Mouse (Mus musculus): ENCODE data around the gene Eda.

The Eda gene

DNA sequence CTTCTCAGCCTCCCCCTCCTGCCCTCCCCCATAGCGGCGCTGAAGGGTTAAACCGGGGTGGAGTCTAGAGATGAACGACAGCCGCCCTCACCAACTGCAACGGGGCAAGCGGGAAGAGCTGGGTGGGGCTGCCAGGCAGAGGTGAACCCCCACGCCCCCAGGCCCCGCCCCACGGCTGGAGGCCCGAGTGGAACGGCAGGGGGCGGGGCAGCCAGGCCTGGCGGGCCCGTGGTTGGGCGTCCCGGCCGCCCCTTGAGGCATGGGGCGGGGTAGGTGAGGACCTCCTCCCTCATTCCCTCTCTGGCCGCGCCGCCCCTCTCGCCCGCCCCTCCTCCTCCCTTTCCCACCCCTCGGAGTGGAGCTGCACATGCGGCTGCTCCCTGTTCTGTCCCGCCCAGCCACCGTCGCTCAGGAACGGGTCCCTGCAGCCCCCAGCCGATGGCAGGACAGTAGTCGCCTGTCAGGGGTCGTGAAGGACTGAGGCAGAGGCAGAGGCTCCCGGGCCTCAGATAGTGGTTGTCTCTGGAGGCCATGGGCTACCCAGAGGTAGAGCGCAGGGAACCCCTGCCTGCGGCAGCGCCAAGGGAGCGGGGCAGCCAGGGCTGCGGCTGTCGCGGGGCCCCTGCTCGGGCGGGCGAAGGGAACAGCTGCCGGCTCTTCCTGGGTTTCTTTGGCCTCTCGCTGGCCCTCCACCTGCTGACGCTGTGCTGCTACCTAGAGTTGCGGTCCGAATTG is at the start of gene Eda:
TSS of gene Eda (plus strand) at position 357 of the 735 bp plus-strand sequence.
- peak; percentile 36 for DNase-seq (ENCODE audit: low read depth, low spot score)

DNA sequence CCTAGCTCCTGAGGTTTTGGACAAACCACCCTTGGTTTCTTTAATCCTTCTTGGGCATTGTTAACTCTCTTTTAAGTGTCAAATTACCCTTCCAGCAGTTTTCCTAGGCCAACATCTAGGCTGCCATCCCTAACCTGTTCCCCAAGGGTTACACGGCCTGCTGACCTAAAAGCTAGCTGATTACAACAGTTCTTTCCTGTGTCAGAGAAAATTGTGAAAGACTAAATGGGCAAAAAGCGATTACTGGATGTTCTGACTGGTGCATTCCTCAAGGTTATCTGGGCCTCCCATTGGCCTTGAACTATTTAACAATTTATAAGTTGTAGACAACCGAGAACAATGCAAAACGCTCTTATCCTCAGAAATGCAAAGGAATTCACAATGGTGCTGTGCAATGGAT is 14.4 kb upstream of the Eda start:
- no peak for DNase-seq (ENCODE audit: low read depth, low spot score)

DNA sequence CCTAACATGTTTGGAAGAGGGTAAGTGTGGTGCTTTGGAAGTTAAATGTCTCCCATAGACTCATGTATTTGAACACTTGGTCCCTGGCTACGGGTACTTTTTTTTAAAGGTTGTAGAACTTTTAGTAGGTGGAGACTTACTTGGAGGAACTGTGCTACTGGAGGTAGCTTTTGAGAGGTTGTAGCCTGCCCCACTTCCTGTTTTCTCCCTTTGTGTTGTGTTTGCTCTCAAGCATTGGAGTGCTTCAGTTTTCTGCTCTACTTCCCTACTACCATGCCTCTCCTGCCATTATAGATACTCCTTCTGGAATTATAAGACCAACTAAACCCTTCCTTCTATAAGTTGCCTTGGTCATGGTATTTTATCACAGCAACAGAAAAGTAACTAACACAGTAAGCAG is 5.3 kb upstream of the Eda start:
- no peak for DNase-seq (ENCODE audit: low read depth, low spot score)

DNA sequence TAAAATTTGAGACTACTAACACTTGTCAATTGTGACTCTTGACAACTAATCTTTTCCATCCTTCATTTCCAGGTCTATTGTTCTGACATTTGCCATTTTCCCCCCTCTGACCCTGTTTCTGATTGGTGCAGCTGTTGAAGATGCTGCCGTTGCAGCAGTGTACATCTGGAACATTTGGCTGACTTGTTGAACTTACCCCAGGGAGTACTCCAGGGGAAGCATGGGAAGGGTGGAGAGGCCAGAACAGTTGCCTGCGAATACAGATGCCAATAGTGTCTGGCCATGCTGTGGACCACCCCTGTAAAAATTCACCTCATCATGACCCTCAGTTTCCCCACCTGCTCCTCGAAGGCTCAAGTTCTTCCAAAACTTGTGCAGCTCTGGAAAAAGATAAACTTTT is 1.0 kb upstream of the Eda start:
- DNase-seq (ENCODE audit: low read depth, low spot score) = no peak

DNA sequence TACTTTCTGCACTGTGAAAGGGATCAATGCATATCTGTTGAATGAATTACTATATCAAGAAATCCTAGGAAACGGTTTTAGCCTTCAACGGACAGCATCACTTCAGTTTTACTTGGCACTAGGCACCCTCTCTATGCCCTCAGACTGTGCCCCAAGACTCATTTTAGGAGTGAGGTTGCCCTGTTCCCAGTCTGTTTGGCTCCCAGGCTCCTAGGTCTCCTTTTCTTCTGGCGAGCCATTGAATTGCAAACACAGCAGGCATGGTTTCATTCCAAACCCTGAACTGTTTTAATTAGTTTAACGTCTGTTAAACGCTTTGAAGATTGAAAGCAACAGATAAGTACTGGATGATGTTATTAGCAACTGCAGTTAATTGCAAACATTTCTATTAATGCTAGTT is 603 bp upstream of the Eda start:
- no peak for DNase-seq (ENCODE audit: low read depth, low spot score)

DNA sequence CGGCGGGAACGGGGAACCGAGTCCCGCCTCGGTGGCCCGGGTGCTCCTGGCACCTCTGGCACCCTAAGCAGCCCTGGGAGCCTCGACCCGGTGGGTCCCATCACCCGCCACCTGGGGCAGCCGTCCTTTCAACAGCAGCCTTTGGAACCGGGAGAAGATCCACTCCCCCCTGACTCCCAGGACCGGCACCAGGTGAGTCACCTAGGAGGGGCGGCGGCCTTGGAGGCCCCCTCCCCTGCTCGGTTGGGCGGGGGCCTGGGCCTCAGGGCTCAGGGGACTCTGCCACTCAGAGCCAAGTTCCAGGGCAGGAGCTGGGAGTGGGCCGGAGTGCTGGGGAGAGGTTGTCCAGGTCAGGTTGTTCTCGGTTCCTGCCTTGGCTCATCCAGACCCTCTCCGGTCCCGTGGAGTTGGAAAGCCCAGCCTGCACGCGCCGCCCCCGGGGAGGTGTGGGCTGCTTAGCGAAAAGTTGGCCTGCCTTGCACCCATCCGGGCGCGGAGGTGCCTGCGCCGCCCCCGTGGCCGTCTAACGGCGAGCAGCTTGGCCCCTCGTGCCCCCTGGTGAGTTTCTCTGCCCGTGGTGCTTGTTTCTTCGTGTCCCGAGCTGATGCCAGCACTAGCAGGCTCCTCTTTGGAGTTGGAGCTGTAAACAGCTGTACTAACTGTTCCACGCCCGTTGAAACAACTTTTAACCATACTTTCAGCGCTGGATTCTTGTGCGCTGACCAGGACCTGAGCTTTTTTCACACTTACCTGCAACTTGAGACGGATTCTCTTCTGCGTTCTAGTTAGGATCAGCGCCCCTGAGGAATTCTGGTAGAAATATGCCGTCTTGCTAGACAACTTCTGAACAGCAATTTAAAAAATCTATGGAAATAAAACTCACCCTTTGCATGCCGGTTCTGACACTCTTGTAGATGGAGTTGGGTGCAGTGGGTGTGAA is 849 bp downstream of the Eda start:
- DNase-seq (ENCODE audit: low read depth, low spot score) = no peak

DNA sequence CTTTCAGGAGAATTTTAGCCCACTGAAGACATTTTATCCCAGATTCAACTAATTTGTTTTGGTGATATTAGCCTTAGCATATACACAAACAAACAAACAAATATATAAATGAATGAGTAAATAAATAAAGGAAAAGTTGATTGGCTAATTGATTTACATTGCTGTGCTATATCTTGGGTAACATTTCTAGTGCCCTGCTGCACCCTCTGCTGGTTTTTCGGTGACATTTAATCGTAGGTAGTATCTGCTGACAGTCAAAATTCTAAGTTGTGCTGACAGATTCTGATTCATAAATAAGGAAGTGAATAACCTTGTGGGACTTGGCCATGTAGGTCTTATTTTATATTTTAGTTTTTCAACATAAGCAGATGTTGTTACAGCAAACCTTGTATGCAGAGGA is 2.9 kb downstream of the Eda start:
- no peak for DNase-seq (ENCODE audit: low read depth, low spot score)

DNA sequence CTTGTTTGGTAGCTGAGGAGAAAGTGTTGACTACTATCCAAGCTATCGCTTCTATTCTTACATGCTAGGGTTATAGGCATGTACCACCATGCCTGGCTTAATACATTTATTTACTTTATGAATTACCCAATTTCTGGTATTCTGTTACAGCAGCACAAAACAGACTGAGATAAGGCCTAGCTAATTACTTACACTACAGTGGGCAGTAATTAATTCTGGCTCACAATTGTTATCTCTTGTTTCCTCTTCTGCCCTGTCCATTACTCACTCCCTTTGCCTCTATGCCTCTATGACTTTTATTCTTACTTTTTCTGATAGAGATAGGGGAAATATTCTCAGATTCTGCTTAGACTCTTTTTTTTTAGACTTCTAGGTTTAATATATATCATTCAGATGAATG is 18.0 kb downstream of the Eda start:
- DNase-seq (ENCODE audit: low read depth, low spot score) = no peak

DNA sequence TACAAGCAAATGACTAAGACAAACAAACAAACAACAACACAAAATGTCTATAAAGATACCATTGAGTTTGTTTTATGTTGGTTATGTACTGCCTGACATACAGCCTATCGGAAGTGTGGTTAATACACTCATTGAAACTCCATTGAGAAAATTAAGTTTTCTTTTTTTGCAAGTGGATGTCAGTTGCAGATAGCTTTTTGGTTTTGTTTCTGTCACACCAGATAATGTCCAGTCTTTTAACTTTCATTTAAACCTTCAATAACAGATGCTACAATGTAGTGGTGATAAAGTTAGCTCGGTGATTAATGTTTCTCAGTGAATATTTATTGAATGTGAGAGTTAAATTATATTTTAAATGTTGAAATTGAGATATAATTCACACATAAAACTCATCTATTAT is 23.9 kb downstream of the Eda start:
- DNase-seq (ENCODE audit: low read depth, low spot score) = no peak

DNA sequence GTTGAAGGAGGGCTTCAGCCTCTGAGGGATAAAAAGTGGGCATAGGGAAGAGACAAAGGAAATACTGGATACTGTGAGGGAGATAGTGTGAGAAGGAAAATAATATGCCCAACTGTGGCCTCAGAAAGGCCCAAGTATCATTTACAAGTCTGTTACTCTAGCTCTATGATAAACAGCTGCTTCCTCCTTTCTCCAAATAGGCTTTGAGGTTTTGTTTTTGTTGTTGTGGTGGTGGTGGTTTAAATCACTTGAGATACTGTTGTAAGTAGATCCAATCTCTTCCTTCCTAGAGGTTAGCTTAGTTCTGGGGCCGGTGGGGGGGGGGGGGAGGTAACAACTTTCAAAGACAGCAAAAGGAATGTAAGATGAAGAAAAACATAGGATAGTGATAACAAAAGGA is 143.0 kb downstream of the Eda start:
- DNase-seq (ENCODE audit: low read depth, low spot score) = no peak

DNA sequence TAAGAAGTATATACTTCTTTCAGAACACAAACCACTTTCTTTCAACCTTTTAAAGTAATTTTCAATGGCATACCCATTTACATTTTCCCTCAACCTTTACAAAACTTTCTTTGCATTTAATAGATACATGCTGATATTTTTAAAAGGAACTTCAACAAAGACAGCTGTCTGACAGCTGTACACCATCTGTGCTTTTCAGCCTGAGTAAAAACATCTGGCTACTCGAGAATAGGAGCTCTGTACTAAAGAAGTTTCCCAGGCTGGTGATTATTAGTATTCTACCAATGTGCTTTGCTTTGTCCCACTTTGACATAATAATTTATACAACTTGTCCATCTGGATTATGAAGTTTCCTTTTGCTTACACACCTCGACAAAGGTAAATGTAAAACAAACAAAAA is 219.9 kb downstream of the Eda start:
- no peak for DNase-seq (ENCODE audit: low read depth, low spot score)

DNA sequence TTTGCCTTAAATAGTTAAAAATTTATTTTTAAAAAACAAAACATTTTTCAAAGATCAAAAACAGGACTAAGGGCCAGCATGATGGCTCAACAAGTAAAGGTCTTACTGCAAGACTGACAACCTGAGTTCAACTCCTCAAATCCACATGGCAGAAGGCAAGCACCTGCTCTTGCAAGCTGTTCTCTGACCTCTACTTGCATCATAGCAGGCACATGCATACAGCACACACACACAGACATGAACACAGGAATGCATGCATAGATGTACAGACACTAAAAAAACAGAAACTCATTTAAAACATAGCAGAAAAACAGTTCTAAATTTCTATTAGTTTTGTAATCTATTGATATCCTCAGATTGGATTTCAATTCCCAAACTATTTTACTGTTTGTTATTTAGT is 338.2 kb downstream of the Eda start:
- DNase-seq (ENCODE audit: low read depth, low spot score) = no peak

DNA sequence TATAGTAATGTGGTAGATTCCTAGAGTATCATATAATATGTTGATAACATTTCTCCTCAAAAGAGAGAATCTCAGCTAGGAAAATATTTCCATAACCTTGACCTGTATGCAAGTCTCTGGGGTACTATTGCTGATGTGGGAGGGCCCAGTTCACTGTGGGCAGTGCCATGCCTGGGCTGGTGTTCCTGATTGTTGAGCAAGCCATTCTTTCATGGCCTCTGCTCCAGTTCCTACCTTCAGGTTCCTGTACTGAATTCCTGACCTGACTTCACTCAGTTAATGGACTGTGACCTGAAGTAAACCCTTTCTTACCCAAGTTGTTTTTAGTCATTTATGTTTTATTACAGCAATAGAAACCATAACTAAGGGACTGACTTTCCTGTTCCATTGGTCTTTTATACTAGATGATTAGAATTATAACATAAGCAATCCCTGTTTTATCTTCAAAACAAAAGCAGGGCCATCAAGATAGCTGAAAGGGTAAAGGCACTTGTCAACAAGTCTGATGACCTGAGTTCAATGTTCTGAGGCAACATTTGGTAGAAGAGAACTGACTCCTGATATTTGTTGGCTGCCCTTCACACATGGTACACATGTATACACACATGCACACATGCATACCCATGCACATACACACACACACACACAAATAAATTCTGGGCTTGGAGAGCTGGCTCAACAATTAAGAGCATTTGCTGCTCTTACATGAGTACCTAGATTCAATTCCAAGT is 338.9 kb downstream of the Eda start:
- no peak for DNase-seq (ENCODE audit: low read depth, low spot score)

DNA sequence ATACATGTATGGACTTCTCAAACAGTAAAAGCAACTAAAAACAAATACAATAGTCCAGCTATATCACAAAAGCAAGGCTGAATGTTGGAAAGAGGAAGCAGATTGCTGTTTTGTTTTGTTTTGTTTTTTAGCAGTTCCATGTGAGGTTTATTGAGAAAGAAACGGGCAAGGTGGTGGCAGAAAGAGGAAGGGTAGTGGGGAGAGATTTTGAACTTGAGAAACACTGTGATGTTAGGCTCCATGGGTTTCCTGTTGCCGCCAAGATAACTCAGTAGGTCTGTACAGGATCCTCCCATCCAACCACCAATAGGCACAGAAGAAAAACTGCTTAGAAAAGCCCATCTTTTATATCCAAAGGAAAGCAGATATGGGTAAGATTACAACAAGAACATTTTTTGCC is 365.3 kb downstream of the Eda start:
- no peak for DNase-seq (ENCODE audit: low read depth, low spot score)

DNA sequence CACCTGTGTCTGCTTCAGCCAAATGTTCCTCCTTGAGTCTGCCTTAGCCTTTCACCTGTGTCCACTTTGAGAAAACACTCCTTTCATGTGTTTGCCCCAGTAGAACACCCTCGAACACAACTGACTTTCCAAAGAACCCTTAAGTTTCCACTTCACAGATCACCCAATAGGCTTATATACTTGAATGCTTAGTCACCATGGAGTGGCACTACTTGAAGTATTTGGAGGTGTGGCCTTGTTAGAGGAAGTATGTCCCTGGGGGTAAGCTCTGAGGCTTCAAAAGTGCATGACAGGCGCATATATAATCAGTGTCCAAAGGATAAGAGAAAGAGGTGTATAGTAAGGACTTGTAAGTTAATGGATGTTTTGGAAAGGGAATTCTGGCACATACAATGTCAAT is 369.0 kb downstream of the Eda start:
- DNase-seq (ENCODE audit: low read depth, low spot score) = no peak

DNA sequence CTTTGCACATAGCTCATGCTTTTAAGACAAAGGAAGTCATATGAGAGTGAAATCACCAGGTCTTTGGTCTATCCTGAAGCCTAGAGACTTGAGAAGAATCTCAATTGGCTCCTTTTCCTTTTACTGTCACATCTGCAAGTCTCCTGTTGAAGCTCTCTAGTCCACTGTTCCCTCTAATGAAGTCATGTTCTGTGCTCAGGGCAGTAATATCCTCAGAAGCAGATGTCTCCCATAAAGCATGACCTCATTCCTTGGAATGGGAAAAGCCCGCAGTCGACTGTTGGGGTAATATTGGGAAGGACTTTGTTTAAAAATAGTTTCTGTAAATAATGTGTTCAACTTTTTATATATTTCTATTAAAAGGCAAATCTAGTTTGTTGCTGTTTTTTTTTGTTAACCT is 381.6 kb downstream of the Eda start:
- no peak for DNase-seq (ENCODE audit: low read depth, low spot score)

DNA sequence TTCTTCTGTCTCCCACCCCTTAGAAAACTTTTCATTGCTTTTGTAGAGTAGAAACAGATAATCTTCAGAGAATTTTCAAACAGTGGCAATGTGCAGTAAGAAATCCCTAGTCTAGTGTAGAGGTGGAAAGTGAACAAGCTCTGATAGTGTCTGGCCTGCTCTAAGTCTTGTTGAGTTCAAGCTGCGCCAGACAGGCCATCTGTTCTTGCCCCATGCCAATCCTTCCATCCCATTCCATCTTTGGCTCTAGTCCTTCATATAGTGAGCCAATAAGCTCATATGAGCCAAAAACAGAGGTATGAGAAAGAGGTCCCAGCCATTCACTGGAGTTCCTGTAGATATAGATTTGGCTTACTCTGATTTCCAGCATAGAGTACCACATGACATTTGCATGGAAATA is 414.5 kb downstream of the Eda start:
- DNase-seq (ENCODE audit: low read depth, low spot score) = no peak

DNA sequence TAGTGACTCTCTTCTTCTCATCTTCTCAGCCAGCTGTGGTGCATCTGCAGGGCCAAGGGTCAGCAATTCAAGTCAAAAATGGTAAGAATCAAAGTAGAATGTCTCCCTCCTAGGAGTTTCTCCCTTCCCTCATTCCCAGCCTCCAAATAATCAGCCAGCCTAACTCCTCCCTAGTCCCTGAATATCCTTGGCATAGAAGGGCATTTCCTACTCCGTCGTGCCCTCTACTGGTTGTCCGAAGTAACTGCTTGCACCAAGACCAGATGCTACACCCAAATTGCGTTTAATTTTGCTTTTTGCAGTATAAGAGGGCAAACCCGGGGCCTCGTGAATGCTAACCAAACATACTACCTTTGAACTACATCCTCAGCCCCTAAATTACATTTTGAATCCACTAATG is 416.9 kb downstream of the Eda start:
- peak; percentile 2 for DNase-seq (ENCODE audit: low read depth, low spot score)

DNA sequence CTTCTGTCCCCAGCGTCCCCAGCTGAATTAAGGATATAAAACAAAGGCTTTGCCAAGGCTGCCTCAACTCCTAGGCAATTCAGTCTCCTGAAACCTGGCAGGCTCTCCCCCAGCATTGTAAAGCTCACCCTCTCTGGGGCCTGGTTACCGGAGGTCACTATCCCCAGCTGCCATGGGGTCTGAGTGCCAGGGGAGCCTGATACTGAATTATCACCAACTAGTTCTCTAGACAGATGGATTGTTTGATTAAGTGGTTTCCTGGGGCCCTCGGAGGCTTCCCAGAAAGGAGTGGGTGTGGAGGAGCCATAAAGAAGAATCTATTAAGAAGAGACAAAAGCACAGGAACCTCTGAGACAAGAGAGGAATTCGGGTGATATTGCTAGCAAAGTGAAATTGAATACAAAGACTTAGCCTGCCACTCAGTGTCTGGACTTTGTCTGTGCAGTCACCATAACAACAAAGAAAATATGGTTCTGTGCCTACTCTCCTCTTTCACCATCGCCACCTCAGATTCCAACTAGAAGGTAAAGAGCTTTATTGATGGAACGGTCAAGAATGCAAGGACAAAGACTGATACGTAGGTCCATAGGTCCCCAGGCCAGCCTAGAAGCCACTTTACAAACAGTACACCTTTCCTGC is 418.9 kb downstream of the Eda start:
- no peak for DNase-seq (ENCODE audit: low read depth, low spot score)

DNA sequence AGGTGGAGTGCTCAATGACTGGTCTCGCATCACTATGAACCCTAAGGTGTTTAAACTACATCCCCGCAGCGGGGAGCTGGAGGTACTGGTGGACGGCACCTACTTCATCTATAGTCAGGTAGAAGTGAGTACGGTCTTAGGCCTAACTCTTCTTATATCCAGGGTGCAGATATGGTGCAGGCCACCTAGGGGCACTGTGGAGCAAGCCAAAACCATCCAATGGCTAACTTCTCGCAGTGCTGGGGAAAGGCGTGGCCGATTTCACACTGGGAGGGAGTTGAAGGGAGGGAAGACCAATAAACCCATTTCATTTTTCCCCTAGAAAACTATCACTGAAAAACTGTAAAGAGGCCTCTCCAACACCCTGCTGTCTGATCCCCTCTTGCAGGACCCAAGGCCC is 419.6 kb downstream of the Eda start:
- DNase-seq (ENCODE audit: low read depth, low spot score) = no peak

DNA sequence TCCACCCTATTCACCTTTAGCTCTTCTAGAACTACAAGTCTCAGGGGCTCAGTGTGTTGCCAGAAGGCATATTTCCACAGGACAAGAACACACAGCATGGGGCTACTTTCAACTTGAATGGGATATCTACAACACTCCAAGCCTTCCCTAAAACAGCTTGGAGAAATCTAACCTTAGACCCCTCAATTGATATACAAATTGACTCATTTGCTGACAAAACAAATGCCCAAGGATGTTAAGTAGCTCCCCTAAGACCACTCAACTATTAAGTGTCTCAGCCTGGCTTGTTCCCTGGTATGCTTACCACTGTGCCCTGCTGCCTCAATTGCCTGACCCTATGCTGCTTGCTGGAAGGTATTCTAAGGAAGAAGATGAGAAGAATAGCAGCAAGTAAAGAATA is 425.5 kb downstream of the Eda start:
- no peak for DNase-seq (ENCODE audit: low read depth, low spot score)

DNA sequence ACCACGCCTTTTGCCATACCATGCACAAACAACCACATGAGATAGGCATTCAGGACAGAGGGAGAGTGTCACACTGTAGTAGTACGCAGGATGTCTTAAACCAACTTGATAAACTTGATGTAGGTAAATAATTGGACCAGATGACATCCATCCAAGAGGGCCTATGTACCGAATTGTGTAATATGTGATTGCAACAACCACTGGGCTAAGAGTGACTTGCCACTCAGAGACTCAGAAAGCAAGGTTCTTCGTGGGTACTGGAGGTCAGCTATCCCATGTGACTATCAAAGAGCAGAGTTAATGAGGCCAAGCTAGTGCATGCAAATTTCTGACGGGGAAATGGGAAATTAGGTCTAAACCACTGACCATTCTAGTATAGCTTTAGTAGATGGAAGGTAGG is 426.3 kb downstream of the Eda start:
- DNase-seq (ENCODE audit: low read depth, low spot score) = no peak

Measured in telencephalon, adult 2 months (tissue).